Mouse (Mus musculus) left cerebral cortex, adult 11 months (tissue): Measurements from ENCODE around the gene Accsl.

Source experiments
- DNase-seq: peaks from one replicate; pipeline ENCODE4 v3.0.0; 2022; ENCODE audit warnings: low spot score

Accsl gene

DNA sequence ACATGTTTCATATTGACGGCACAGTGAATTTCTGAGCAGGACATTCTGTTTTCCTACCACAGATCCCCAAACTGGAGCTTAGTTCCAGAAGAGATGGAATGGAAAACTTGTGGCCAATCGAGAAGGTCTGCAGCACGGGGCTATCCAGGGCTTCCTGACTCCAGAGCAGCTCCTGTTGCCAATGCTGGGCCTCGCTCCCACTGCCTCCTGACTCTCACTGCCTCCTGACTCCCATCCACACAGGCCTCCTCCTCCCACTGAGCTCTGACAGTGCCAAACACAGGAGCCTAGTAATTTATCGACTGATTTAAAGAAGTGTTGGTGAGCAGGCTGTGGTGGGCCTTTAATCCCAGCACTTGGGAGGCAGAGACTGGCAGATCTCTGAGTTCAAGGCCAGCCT, 60.9 kb downstream of the Accsl start:
- no peak for DNase-seq

DNA sequence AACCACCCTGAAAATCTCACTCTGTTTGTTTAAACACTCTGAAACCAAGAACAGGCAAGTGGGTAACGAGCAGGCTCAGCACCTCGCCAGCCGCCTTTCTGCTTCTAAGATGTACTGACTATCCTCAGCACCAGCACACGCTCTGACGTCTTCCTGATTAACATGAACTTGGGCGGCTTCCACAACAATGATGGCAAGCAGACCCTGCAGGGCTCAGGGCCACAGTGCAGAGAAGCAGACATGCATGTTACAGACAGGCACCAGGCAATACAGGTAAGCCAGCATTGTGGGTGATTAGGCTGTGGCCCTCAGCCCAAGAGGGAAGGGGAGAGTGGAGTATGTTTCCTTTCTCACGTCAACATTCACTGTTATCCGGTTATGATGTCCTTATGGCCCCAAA, 61.5 kb downstream of the Accsl start:
- no peak for DNase-seq

DNA sequence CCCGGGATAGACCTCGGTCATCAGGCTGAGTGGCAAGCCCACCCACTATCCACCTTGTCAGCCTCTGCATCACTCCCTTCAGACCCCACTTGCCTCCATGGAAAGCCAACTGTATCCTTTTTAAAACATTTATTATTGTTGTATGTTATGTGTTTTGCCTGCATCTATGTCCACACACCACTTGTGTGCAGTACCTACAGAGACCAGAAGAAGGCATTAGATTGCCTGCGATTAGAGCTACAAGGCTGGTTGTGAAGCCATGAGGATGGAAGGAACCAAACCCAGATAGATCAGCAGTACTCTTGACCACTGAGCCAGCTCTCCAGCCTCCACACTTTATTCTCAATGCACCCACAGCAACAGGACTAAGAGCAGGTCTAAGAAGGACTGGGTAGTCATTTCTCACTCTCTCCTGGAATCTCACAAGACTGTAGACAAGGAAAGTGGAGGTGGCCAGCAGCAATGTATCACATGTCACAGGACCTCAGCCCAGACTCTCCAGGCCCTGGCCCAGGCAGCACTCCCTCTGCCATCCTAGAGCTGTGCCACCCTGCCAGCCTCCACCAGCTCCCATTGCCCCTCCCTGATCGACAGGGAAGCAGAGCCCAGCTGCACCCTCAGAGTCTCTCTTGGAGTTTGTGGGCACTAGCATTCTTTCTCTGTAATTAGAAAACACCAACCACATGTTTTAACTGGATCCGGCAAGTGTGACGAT, 62.3 kb downstream of the Accsl start:
- no peak for DNase-seq

DNA sequence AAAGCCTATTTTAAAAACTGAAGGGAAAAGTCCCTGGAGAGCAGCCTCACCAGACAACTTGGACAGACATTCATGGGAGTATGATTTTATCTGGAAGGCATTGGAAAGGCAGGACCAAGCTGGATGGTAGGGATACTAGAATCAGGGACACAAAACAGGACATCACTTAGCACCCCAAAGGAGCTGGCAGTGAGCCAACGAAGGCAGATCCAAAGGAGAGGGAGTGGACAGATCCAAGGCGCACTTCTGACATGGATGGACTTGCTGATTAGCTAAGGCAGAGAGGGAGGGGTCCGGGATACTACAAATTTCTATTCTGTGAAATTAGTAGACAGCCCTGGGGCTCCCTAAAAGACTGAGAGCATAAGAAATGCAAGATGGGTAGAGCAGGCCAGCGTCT, 63.4 kb downstream of the Accsl start:
- no peak for DNase-seq
